Mouse (Mus musculus): ENCODE measurements around the gene Egln3. TPM values are rescaled to one million over a fixed set of nuclear protein-coding genes. Genes with fewer than 3 reads are reported as not detected.

The Egln3 gene
- polyA plus RNA-seq (2016; fragmentation: Nextera tagmentation; extraction: Ambion mirVana), result 2.8 and 2.9 TPM in 2 replicates

- peaks cover 38% of the 10 kb centered on the region for H3K27me3 ChIP-seq (ENCODE audit: low read depth, poor library complexity, severe bottlenecking)
- no peaks in the 10 kb centered on the region for H3K9me3 ChIP-seq (replicated peaks)
- peak; percentile 89 for DNase-seq (ENCODE audit: low spot score)
- peaks cover 23% of the 10 kb centered on the region for H3K4me1 ChIP-seq
- WGBS, result under 1% methylated on average over 25 of the region's 25 CpGs
- peak within 1 kb of the TSS; percentile 81 for H3K27ac ChIP-seq
- H3K36me3 ChIP-seq, result no peaks in the 10 kb centered on the region
- peak within 1 kb of the TSS; percentile 76 for H3K4me3 ChIP-seq
Observed at GRCm38 (mm10) chr12:54203656-54204045, at the start of gene Egln3. Gene Egln3 (minus strand): TSS chr12:54203860.

- no peaks in the 10 kb centered on the region for H3K9me3 ChIP-seq (replicated peaks)
- H3K27ac ChIP-seq, result no peak overlapping the region
- H3K4me3 ChIP-seq, result no peak overlapping the region
- no peaks in the 10 kb centered on the region for H3K4me1 ChIP-seq
- DNase-seq (ENCODE audit: low spot score), result no peak
- H3K36me3 ChIP-seq, result no peaks in the 10 kb centered on the region
- WGBS, result 90% methylated on average over 4 of the region's 4 CpGs
- no peaks in the 10 kb centered on the region for H3K27me3 ChIP-seq (ENCODE audit: low read depth, poor library complexity, severe bottlenecking)
Observed at GRCm38 (mm10) chr12:54253449-54253848, 49.8 kb upstream of the Egln3 start.

- WGBS, result 84% methylated on average over 9 of the region's 9 CpGs
- no peak overlapping the region for H3K27ac ChIP-seq
Observed at GRCm38 (mm10) chr12:54251942-54252400, 48.3 kb upstream of the Egln3 start.

GRCm38 (mm10) chr12:54247835-54248234, 44.2 kb upstream of the Egln3 start:
- Histone ChIP-seq H3K36me3 (no peaks in the 10 kb centered on the region), H3K27me3 (ENCODE audit: low read depth, poor library complexity, severe bottlenecking) (no peaks in the 10 kb centered on the region), H3K9me3 (replicated peaks) (no peaks in the 10 kb centered on the region), H3K4me3 (no peak overlapping the region), H3K4me1 (no peaks in the 10 kb centered on the region), H3K27ac (no peak overlapping the region)
- WGBS, result 90% methylated on average over 7 of the region's 7 CpGs
- DNase-seq (ENCODE audit: low spot score), result no peak

More at GRCm38 (mm10) chr12:54251942-54252400, 48.3 kb upstream of the Egln3 start:
- H3K4me1 ChIP-seq, result no peaks in the 10 kb centered on the region
- H3K4me3 ChIP-seq, result no peak overlapping the region
- DNase-seq (ENCODE audit: low spot score), result no peak
- no peaks in the 10 kb centered on the region for H3K36me3 ChIP-seq
- no peaks in the 10 kb centered on the region for H3K9me3 ChIP-seq (replicated peaks)
- no peaks in the 10 kb centered on the region for H3K27me3 ChIP-seq (ENCODE audit: low read depth, poor library complexity, severe bottlenecking)

- Histone ChIP-seq H3K4me3 (no peak overlapping the region), H3K36me3 (no peaks in the 10 kb centered on the region), H3K4me1 (no peaks in the 10 kb centered on the region), H3K27ac (no peak overlapping the region), H3K27me3 (ENCODE audit: low read depth, poor library complexity, severe bottlenecking) (no peaks in the 10 kb centered on the region), H3K9me3 (replicated peaks) (no peaks in the 10 kb centered on the region)
- 92% methylated on average over 5 of the region's 5 CpGs for WGBS
- no peak for DNase-seq (ENCODE audit: low spot score)
Observed at GRCm38 (mm10) chr12:54243158-54243557, 39.5 kb upstream of the Egln3 start.

- Histone ChIP-seq H3K9me3 (replicated peaks) (no peaks in the 10 kb centered on the region), H3K36me3 (no peaks in the 10 kb centered on the region), H3K4me3 (no peak overlapping the region), H3K27ac (no peak overlapping the region), H3K27me3 (ENCODE audit: low read depth, poor library complexity, severe bottlenecking) (no peaks in the 10 kb centered on the region), H3K4me1 (no peaks in the 10 kb centered on the region)
- WGBS, result 84% methylated on average over 6 of the region's 6 CpGs
- DNase-seq (ENCODE audit: low spot score), result no peak
Observed at GRCm38 (mm10) chr12:54241976-54242375, 38.3 kb upstream of the Egln3 start.

- no peaks in the 10 kb centered on the region for H3K9me3 ChIP-seq (replicated peaks)
- no peaks in the 10 kb centered on the region for H3K27me3 ChIP-seq (ENCODE audit: low read depth, poor library complexity, severe bottlenecking)
- no peaks in the 10 kb centered on the region for H3K36me3 ChIP-seq
- H3K4me3 ChIP-seq, result no peak overlapping the region
- DNase-seq (ENCODE audit: low spot score), result no peak
- H3K4me1 ChIP-seq, result peaks cover 6% of the 10 kb centered on the region; the same call in 1 of the 2 replicates
- H3K27ac ChIP-seq, result no peak overlapping the region; the same call in 1 of the 2 replicates
- WGBS, result 82% methylated on average over 6 of the region's 6 CpGs
Observed at GRCm38 (mm10) chr12:54233794-54234193, 30.1 kb upstream of the Egln3 start.

GRCm38 (mm10) chr12:54232996-54233603, 29.4 kb upstream of the Egln3 start:
- no peak overlapping the region for H3K27ac ChIP-seq
- 84% methylated on average over 7 of the region's 7 CpGs for WGBS
- no peak for DNase-seq (ENCODE audit: low spot score)
- no peaks in the 10 kb centered on the region for H3K9me3 ChIP-seq (replicated peaks)
- H3K27me3 ChIP-seq (ENCODE audit: low read depth, poor library complexity, severe bottlenecking), result no peaks in the 10 kb centered on the region
- no peaks in the 10 kb centered on the region for H3K36me3 ChIP-seq
- peaks cover 6% of the 10 kb centered on the region; the same call in 1 of the 2 replicates for H3K4me1 ChIP-seq
- no peak overlapping the region for H3K4me3 ChIP-seq

- no peak overlapping the region for H3K27ac ChIP-seq
- no peak for DNase-seq (ENCODE audit: low spot score)
- H3K4me3 ChIP-seq, result no peak overlapping the region
- no peaks in the 10 kb centered on the region for H3K9me3 ChIP-seq (replicated peaks)
- no peaks in the 10 kb centered on the region for H3K36me3 ChIP-seq
- WGBS, result 65% methylated on average over 5 of the region's 5 CpGs
- peaks cover 6% of the 10 kb centered on the region; the same call in 1 of the 2 replicates for H3K4me1 ChIP-seq
- no peaks in the 10 kb centered on the region for H3K27me3 ChIP-seq (ENCODE audit: low read depth, poor library complexity, severe bottlenecking)
Observed at GRCm38 (mm10) chr12:54232456-54232855, 28.8 kb upstream of the Egln3 start.

GRCm38 (mm10) chr12:54227551-54227950, 23.9 kb upstream of the Egln3 start:
- WGBS, result 81% methylated on average over 8 of the region's 8 CpGs
- Histone ChIP-seq H3K27ac (no peak overlapping the region), H3K4me3 (no peak overlapping the region), H3K4me1 (peaks cover 8% of the 10 kb centered on the region; the same call in 1 of the 2 replicates), H3K9me3 (replicated peaks) (no peaks in the 10 kb centered on the region), H3K36me3 (no peaks in the 10 kb centered on the region), H3K27me3 (ENCODE audit: low read depth, poor library complexity, severe bottlenecking) (no peaks in the 10 kb centered on the region)
- DNase-seq (ENCODE audit: low spot score), result no peak

GRCm38 (mm10) chr12:54226341-54226740, 22.7 kb upstream of the Egln3 start:
- Histone ChIP-seq H3K4me3 (no peak overlapping the region), H3K9me3 (replicated peaks) (no peaks in the 10 kb centered on the region), H3K27ac (no peak overlapping the region), H3K4me1 (peaks cover 20% of the 10 kb centered on the region), H3K27me3 (ENCODE audit: low read depth, poor library complexity, severe bottlenecking) (no peaks in the 10 kb centered on the region), H3K36me3 (no peaks in the 10 kb centered on the region)
- DNase-seq (ENCODE audit: low spot score), result no peak
- WGBS, result 68% methylated on average over 2 of the region's 2 CpGs

GRCm38 (mm10) chr12:54225610-54226009, 21.9 kb upstream of the Egln3 start:
- WGBS, result 70% methylated on average over 4 of the region's 4 CpGs

GRCm38 (mm10) chr12:54225090-54225489, 21.4 kb upstream of the Egln3 start:
- Histone ChIP-seq H3K36me3 (no peaks in the 10 kb centered on the region), H3K27ac (no peak overlapping the region), H3K9me3 (replicated peaks) (no peaks in the 10 kb centered on the region), H3K4me3 (no peak overlapping the region), H3K4me1 (peaks cover 22% of the 10 kb centered on the region), H3K27me3 (ENCODE audit: low read depth, poor library complexity, severe bottlenecking) (no peaks in the 10 kb centered on the region)
- whole genome bisulfite sequencing, result 71% methylated on average over 3 of the region's 3 CpGs
- DNase-seq (ENCODE audit: low spot score), result no peak

More at GRCm38 (mm10) chr12:54225610-54226009, 21.9 kb upstream of the Egln3 start:
- no peaks in the 10 kb centered on the region for H3K36me3 ChIP-seq
- no peak overlapping the region for H3K27ac ChIP-seq
- H3K27me3 ChIP-seq (ENCODE audit: low read depth, poor library complexity, severe bottlenecking), result no peaks in the 10 kb centered on the region
- H3K4me3 ChIP-seq, result no peak overlapping the region
- peaks cover 22% of the 10 kb centered on the region for H3K4me1 ChIP-seq
- no peak for DNase-seq (ENCODE audit: low spot score)
- no peaks in the 10 kb centered on the region for H3K9me3 ChIP-seq (replicated peaks)
